Mouse (Mus musculus) R1 (cell line): Measurements from ENCODE around the gene Lbx1.
A peak's percentile ranks its signal among the peaks of the same experiment; 100 is the strongest.

Experiments used
- DNase-seq: peaks from one replicate; pipeline ENCODE4 v3.0.0-alpha.2; 2018; ENCODE audit warnings: low read depth, low spot score

Gene Lbx1

DNA sequence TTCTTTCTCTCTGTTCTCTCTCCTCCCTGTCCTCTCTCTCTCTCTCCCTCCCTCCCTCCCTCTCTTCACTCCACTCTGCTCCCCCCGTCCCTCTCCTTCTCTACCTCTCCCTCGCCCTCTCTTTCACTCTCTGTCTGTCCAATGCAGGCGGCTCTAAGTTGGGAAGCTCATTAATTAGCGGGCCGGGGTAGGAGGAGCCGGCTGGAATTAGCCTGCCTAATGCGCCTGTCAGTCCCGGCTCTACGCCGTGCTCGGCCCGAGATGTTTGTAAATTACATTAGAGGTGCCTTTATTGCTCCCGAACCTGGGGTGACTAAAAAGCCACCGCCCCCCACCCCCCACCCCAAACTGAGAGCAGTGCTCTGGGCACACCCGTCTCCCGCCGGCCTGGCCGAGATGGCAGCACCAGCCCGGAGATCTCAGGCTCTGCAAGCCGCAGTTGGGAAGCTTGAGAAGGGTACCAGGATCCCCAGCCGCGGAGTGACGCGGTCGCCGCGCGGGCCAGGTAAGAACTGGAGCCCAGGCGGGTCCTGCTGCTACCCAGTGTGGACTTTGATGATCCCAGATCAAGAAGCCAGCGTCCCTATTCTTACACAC lies at the start of gene Lbx1:
Lbx1 (minus strand) TSS at position 47 of the 597 bp plus-strand sequence.
- peak; percentile 61 for DNase-seq

DNA sequence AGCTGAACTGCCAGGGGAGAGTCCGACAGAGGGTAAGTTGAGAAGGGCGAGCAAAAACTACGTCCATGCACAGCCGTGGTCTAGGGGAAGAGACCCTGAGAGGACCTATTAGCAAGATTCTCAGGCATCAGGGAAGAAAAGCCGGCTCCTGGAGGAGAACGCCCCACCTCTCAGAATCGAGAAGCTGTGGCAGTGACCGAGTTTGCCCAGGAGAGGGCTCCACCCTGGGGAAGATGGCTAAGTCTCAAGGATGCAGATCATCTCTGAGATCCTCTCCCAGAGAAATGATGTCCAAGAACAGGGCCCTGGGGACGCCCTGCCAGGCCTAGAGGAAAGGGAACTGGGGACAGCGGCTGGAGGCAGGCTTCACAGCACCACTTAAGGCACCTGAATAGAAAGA lies 47.7 kb upstream of the Lbx1 start:
- DNase-seq: peak; percentile 80

DNA sequence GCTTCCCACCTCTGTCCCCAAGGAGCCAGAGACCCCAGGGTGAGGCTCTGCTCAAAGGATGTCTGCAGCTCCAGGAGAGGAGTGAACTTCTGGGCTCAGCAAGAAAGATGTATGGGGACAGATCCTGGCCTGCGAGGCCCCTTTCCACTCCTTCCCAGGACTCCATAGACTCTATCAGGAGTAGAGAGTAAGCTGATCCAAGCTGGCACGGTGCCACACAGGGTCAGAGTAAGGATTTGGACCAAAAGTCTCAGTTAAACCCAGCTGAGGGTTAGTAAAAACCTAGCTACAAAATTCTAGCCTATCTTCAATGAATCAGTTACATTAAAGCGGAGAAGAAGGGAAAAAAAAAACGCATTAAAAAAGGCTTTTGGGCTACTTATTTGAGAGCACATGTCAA lies 40.6 kb upstream of the Lbx1 start:
- DNase-seq: no peak

DNA sequence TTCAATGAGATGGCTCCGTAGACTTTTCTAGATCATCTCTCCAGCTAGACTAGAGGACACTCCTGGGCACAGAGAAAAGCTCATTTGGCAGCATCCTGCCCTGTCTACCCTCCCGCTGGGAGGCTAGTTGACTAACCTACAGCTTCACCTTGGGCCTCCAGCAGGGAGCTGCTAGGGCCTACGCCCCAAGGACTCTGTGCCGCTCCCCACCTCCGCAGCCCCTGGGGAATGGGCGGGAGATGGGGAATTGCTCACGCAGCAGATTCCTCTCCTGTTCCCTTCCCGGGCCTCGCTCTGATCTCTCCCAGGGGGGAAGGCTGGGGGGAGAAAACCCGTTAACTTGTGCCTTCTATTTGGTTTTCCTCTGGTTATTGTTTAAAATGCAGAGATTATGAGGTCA lies 36.4 kb upstream of the Lbx1 start:
- peak; percentile 81 for DNase-seq

DNA sequence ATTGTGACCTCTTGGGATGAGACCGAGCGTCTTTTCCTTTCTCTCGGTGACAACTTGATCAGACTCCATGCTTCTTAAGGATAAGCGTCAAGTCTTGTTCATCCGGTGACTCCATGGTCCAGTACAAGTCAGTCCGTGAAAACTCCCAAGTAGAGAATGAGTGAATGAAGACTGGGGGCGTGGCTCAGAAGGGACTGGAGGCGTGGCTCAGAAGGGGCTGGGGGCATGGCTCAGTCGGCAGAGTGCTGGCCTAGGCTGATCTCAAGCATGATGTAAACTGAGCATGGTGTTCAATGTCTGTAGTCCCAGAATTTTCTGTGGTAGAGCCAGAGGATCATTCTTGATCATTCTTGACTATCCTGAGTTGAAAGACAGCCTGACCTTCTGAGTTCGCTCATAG lies 27.4 kb upstream of the Lbx1 start:
- DNase-seq: peak; percentile 46

DNA sequence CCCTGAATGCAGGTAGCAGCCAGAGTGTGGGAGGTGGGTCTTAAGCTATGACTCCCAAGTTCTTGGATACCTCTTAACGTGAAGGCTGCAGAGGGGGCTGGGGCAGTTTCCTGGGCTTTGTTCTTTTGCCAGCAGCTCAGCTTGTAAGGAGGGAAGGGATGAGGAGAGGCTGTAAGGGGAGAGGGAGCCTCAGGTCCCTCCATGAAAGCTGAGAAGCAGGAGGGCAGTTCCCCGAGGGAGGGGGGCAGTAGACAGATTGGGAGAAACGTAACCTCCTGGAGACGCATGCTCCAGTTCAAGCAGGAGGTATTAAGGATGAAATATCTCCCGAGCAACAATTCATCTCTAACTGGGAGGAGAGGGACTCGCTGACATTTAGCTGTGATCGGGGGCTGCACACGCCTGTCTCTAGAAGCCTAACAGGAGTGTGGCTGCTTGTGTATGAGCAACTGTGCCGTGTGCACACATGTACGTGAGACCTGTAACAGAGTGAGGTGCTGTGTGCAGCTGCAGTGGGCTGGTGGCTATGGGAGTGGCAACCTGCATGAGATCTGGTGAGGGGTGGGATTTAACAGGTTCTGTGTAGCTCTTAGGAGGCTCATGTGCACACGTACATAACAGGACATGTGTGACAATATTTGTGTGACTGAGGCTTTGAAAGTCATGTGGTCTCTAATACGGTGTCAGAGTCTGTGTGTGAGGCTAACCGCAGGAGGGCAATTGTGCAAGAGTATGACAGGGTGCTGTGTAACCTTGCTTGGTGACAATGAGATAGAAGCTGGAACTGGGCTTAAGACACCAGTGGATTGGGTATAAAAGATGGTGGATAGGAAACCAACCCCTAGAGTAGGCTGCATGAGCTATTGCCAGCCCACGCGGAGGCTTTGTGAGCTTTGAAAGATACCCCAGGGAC lies 22.1 kb upstream of the Lbx1 start:
- peak; percentile 26 for DNase-seq

DNA sequence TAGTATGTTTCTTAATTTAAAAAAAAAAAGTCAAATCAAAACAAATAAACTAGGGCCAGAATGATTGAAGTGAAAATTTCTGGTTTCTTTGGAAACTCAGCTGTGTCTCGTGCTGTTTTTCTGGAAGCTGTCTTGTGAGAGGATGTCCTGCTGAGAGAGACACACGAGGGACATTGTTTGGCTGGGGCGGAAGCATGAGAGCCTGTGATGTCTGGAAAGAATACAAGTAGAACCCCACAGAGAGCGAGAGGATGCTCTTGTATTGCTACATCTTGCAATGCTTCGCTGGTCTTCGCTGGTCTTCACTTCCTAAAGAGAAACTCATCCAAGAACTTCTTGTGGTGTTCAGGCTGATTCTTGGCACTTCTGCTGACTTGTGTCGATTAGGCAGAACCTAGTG lies 19.2 kb upstream of the Lbx1 start:
- DNase-seq: peak; percentile 81

DNA sequence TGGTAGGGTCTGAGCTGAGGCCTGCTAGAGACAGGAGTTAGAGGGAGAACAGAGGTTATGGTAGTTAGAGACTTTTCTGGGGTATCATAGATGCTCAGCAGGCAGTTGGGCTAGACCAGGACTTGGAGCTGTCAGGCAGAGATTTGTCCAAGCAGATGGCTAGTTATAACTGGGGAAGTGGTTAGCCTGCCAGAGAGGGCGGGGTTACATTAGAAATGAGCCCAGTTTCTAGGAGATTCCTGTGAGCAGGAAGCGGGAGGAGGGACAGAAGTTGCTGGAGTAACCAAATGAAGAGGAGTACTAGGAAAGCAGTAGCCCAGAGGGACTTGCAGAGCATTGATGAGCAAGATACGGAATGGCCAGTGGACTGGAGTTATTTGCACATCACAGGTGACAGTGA lies 16.8 kb upstream of the Lbx1 start:
- DNase-seq: no peak

DNA sequence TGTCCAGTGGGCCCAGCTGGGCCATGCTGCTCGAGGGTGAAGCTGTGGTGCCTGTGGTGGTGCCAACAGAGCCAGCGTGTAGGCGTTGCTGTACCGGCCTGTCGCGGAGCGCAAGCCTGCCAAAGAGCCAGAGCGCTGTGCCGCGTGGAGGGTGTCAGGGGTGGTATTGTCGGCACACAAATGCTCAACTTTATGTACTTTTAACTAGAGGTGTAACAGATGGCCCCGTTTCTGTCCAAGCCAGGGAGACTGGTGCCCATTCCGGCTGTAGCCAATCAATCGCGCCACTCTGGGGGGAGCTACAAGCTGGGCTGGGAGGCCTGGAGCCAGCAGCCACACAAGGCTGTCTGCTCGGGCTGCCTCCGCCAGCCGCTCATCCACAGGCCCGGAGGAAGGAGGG lies 13.1 kb upstream of the Lbx1 start:
- no peak for DNase-seq

DNA sequence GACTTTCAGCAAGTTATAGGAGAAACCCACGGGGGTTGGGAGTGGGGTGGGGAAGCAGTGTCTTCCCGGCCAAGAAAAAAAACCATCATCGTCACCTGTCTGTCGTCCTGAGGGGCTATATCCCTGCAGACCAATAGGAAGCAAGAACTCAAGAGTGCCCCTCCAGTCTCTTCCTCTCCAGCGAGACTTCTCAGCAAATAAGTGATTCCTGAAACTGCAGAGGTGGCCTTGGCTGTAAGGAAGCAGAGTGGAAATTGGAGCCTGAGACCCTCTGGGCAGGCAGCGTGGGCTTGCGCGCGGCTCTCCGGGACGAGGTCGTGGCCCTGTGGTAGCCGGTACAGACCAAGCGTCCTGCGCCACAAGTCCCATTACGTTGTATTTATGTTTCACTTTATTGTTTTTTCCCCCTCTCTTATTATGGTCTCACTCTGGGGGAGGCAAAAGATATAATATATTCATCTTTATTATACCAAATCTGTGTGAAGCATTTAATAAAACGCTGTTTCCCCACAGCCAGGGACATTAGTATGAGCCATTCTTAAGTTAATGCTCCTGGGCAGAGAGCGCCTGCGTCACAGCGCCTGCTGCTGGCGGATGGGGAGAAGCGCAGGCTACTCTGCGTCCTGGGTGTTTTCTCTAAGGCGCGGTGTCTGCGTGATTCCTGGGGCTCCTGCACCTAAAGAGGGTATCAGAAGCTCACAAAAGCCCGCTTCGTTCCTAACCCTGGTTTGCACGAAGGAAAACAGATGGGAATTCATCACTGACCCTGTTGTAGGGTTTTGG lies 8.5 kb upstream of the Lbx1 start:
- peak; percentile 71 for DNase-seq

DNA sequence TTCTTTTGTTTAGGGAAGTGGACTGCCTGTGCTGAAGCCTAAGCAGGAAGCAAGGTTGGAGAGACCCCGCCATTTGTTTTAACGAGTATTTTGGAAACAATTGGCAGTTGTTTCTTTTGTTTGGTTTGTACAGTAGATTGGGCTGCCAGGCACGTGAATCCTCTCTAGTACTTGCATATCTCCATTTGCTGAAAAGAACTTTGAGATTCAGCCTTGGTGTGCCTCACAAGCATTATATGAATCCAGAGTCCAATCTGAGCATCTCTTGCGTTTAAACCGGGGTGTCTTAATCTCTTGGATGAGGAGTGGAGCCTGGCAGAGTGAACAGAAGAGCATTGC lies 7.6 kb upstream of the Lbx1 start:
- DNase-seq: no peak

DNA sequence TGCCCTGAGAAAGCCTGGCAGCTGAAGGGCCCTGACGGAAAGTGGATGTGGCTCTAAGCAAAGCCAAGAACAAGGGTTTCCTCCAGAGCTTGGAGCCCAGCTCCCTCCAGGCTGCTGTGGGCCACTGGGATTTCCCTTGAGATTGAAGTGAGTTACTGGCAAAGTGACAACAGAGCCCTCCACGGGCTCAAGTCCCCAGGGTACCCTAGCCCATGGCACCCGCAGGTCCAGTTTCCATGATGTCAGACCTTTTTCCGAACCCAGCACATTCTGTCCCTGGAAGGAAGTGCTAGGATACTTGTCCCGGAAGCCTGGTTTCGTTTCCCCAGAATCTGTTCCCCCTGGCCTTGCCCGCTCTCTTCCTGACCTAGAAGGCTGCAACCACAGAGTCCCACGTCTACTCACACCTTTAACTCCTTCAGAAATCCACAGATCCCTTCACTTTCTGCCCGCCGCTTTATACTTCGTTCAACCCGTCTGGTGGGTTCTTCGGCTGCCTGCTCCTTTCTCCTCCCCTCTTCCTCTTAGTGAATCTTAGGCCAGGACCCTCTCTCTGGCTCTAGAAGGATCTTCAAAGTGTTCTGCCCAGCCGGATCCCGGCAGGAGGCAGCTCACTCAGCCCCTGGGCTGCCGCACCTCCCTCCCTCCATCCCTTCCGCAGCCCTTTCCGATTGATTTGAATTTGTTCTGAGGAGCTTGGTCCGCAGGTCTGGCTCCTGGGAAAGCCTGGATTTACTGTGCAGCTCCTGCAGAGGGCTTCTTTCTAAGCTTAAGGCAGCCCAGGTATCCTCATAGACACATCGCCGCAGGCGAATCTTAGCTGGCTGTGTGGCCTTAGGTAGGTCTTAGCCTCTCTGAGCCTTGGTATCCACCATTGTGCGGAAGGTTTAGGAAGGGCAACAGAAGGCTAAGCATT lies 7.0 kb upstream of the Lbx1 start:
- DNase-seq: peak; percentile 70

DNA sequence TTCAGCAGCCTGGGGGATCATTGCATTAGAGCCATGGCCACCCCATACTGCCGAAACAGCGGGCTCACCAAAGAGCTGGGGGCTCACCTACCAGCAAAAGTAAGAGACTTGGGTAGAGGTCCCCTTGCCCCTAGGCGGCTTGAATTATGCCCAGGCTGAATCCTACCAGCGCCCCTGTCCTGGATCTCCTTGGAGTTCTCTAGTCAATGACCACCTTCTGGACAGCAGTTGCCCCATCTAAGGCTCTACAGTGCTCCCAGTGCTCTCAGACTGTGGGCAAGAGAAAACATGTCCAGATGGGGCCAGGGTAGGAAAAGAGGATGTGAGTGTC lies 6.4 kb upstream of the Lbx1 start:
- DNase-seq: no peak

DNA sequence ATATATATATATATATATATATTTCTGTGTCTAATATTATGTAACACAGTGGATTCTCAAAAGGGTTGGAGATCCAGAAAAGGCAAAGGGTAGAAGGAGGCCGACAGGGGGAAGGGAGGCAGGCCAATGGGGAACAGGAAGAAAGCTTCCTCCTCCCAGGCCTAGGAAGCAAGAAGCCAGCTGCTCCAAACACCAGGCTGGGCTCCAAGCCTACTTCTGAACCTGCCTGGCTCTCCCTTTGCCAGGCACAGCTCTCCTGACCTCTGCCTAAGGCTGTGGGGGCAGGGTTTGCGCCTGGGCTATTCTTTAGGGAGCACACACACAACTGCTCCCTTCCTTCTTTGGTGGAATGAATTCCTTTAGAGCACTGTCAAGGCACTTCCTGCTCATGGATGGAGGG lies 4.4 kb upstream of the Lbx1 start:
- DNase-seq: no peak

DNA sequence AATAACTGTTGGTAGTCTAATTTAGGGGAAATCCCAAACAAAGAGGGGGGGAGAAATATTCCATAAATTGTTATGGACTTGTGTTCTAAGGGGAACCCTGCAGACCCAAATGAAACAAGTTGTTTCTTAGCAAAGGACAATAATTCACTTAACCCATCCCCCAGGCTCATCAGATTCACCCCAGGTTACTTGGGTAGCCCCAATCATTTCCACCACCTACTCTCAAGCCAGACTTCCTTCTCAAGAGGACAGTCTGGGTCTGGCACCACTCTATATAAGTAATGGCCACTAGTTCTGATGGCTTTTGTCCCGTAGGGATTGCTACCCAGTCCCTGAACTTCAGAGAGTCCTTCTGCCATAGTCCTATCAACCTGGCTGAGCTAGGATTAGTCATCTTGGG lies 3.6 kb upstream of the Lbx1 start:
- no peak for DNase-seq

DNA sequence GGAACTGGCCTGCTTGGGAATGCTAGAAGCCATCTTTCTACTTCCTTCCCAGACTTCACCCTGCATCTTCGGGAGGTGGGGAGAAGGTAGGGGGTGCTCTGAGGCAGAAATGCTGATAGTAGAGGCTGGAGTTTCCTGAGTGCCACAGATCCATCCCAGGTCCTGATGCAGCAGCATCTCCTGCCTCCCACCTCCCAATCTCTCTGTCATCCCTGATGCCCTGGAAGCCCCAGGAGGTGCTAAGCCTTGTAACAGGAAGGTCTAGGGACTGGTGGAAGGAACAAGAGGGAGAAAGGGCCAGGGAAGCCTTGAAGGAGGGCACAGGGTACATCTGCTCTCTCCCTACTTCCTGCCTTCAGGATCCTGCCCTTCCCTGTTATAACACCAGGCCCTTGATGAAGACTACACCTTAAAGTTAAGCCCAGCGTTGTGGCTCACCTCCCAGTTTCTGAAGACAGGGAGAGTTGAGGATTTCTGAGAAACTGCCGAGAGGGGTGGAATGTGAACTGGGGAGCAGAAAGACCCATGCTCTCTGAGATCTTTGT lies 2.1 kb upstream of the Lbx1 start:
- DNase-seq: no peak

DNA sequence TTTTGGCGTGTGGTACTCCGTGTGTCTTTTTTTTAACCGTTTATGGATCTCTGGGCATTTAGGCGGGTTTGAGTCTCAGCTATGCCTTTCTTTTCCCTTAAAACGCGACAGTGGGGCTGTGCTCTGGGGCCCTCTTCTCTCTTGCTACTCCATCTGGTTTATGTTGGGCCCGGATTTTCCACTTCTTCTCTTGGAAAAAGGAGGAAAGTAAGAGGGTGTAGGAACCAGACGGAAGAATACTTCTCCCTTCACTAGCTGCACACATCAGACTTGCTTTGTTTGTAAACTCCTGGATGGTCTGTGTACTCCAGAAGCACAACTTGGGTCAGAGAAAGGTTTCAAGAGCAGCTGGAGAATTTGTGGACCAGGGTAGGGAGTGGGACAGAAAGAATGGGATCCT lies 1.5 kb upstream of the Lbx1 start:
- DNase-seq: no peak

DNA sequence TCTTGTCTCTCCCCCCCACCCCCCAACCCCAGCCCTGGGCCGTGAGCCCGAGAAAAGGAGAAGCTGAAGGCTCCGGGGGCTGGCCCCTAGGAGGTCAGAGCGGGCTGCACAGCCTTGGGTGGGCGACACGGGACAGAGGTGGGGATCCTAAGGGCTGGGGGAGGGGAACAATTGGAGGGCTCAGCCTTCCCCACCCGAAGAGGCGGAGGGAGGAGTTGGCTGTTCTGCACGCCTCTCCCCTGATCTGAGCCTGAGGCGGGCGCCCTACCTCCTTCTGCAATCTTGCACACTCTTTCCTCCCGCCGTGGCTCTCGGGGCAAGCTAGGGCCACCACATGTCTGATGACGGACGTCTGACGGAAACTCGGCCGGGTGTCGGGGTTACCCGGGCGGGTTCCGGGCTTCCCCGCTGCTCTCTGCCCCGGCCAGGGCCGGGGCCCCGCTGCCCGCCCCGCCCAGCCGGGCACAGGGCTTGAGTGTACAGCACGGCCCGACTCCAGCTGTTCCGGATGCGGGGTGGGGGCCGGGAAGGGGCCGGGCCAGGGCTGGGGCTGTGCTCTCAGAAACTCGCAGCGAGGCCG lies 841 bp upstream of the Lbx1 start:
- DNase-seq: peak; percentile 83

DNA sequence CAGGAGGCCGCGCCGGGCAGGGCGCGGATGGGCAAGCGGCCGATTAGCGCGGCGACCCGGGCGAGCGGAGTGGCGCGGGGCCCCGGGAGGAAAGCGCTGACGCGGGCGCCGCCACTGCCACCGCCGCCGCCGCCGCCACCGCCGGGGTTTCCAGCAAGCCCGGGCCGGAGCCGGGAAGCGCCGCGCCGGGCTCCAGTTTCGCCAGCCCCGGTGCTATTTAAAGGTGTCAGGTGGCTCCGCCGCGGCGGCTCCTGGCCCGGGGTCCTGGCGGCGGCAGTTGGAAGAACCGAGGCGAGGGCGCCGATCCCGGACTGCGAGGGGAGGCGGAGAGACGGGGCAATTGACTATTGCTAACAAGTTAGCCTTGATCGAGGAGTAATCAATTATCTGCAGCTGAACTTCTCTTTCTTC lies 276 bp downstream of the Lbx1 start:
- DNase-seq: no peak

DNA sequence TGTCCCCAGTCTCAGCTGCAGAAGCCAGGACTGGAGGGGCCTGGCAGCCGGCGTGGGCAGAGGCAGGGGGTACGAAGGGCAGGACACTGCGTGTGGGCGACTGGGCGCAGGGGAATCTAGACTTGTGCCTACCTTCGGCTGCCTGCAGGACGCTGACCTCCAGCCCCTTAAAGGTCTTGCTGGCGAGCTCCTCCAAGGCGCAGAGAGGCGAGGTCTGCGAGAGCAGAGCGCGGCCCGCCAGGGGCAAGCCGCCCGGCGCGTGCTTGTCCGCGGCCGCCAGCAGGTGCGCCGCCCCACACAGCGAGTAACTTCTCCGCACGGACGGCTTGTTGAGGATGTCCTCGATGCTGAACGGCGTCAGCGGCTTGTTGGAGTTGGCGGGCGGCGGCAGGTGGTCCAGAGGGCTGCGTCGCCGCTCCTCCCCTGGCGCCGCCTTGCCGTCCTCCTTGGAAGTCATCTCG lies 811 bp downstream of the Lbx1 start:
- no peak for DNase-seq

DNA sequence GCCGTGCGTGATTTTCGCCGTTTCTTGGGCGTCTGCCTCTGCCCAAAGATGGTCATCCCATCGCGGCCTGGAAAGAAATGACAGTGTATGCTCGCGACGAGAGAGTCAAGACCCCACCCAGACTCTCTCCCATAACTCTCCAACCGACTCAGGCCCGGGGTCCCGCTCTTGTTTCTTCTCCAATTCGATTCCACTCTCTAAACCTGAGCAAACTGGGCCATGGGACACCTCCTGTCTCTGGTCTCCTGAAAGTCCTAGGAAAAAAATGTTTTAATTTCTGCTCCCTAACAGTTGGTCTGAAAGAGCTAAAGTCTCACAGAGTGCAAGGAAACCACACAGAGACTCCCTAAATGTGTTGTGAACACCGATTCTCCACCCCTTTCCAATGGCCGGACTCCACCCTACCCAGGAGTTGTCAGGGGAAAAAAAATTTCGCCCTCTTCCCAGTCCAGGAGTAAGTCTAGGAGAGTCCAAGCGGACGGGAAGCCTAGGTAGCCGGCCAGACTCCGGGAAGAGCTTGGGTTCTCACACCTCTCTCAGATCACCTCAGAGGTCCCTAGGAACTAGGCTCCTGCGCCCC lies 1.3 kb downstream of the Lbx1 start:
- peak; percentile 59 for DNase-seq
